Mouse (Mus musculus): ENCODE measurements around the gene Ubtd1. TPM values are rescaled to one million over a fixed set of nuclear protein-coding genes. Genes with fewer than 3 reads are reported as not detected.

Ubtd1 gene
- total RNA-seq, 2 experiments from 2014 or later, result 11.2 to 12.8 TPM

Other genes with a start within 250 kb of the Ubtd1 start
- 10 to 100 TPM; 40.9 to 55.5 TPM for gene Slit1, start 238.1 kb upstream of the Ubtd1 start, total RNA-seq (2021)
- gene Arhgap19, start 179.7 kb upstream of the Ubtd1 start, total RNA-seq (2021), result 1 to 10 TPM; 3.0 TPM
- gene Frat1, start 151.8 kb upstream of the Ubtd1 start, total RNA-seq (2021), result 10 to 100 TPM; 11.2 to 14.7 TPM
- 10 to 100 TPM; 10.5 to 10.6 TPM for gene Frat2, start 133.6 kb upstream of the Ubtd1 start, total RNA-seq (2021)
- gene Rrp12, start 85.6 kb upstream of the Ubtd1 start, total RNA-seq (2021), result 10 to 100 TPM; 39.2 to 42.1 TPM
- gene Pgam1, start 69.8 kb upstream of the Ubtd1 start, total RNA-seq (2021), result 100 to 1,000 TPM; 601 to 606 TPM
- 10 to 100 TPM; 21.9 to 27.2 TPM for gene Exosc1, start 48.3 kb upstream of the Ubtd1 start, total RNA-seq (2021)
- 10 to 100 TPM; 54.9 to 60.4 TPM for gene Zdhhc16, start 48.3 kb upstream of the Ubtd1 start, total RNA-seq (2021)
- gene Mms19, start 606 bp upstream of the Ubtd1 start, total RNA-seq (2021), result 10 to 100 TPM; 26.7 to 35.6 TPM
- under 1 TPM in 1 of 2 experiments, not detected in 1; 0.32 TPM for gene Ankrd2, start 54.2 kb downstream of the Ubtd1 start, total RNA-seq (2021)
- gene Hoga1, start 63.8 kb downstream of the Ubtd1 start, total RNA-seq (2021), result 1 to 10 TPM; 4.2 to 5.6 TPM
- under 1 TPM; 0.57 to 0.68 TPM for gene 4933411K16Rik, start 70.5 kb downstream of the Ubtd1 start, total RNA-seq (2021)
- 10 to 100 TPM; 65.3 to 66.9 TPM for gene Morn4, start 104.6 kb downstream of the Ubtd1 start, total RNA-seq (2021)
- gene Pi4k2a, start 108.7 kb downstream of the Ubtd1 start, total RNA-seq (2021), result 10 to 100 TPM; 52.3 to 54.5 TPM
- gene Avpi1, start 147.3 kb downstream of the Ubtd1 start, total RNA-seq (2021), result 10 to 100 TPM; 28.8 to 29.0 TPM
- gene Marveld1, start 165.6 kb downstream of the Ubtd1 start, total RNA-seq (2021), result 10 to 100 TPM; 10.3 to 11.1 TPM
- gene Zfyve27, start 182.2 kb downstream of the Ubtd1 start, total RNA-seq (2021), result 10 to 100 TPM; 93.8 to 94.6 TPM
- under 1 TPM; 0.31 to 0.80 TPM for gene Sfrp5, start 220.5 kb downstream of the Ubtd1 start, total RNA-seq (2021)